Mouse (Mus musculus) cerebellum, adult 11-12 months (tissue): Measurements from ENCODE around the gene Apol11a.
A peak's percentile ranks its signal among the peaks of the same experiment; 100 is the strongest.
"Not testable (repeated sequence)": the region's sequence is repeated elsewhere in the genome, so short reads cannot be mapped to it uniquely, and the experiment has no call there.

Experiments
- DNase-seq: peaks from one replicate; pipeline ENCODE4 v3.0.0; 2022

Apol11a gene

GRCm38 (mm10) chr15:77507966-77508365 lies at the start of gene Apol11a:
Gene Apol11a, plus strand, starts transcription at chr15:77508271.
- DNase-seq, result not testable (repeated sequence)

- not testable (repeated sequence) for DNase-seq
These were observed 33.2 kb upstream of the Apol11a start for GRCm38 (mm10) chr15:77474699-77475390.

GRCm38 (mm10) chr15:77476693-77477092 lies 31.4 kb upstream of the Apol11a start, which contains the start of gene Apol10a:
Gene Apol10a, plus strand, starts transcription at chr15:77477047.
- DNase-seq, result not testable (repeated sequence)

- no peak for DNase-seq
These were observed 25.8 kb upstream of the Apol11a start for GRCm38 (mm10) chr15:77482140-77482794.

- DNase-seq, result not testable (repeated sequence)
These were observed 14.9 kb upstream of the Apol11a start for GRCm38 (mm10) chr15:77493181-77493580.

- not testable (repeated sequence) for DNase-seq
These were observed 13.4 kb upstream of the Apol11a start for GRCm38 (mm10) chr15:77494694-77495093.

- DNase-seq, result not testable (repeated sequence)
These were observed 12.5 kb downstream of the Apol11a start for GRCm38 (mm10) chr15:77520596-77520995.

- peak; percentile 5 for DNase-seq
These were observed 15.2 kb downstream of the Apol11a start for GRCm38 (mm10) chr15:77523186-77523843.

- no peak for DNase-seq
These were observed 25.1 kb downstream of the Apol11a start, which contains the start of gene Apol7c for GRCm38 (mm10) chr15:77533216-77533615. Gene Apol7c, minus strand, starts transcription at chr15:77533316.

GRCm38 (mm10) chr15:77539221-77539620 lies 31.1 kb downstream of the Apol11a start:
- not testable (repeated sequence) for DNase-seq

- no peak for DNase-seq
These were observed 53.7 kb downstream of the Apol11a start, which contains the start of gene 1700025B11Rik for GRCm38 (mm10) chr15:77561792-77562191. Gene 1700025B11Rik, minus strand, starts transcription at chr15:77561892.

GRCm38 (mm10) chr15:77563219-77563618 lies 55.1 kb downstream of the Apol11a start:
- DNase-seq, result no peak
